Mouse (Mus musculus): Measurements from ENCODE around the gene Il12a.

Gene Il12a

DNA sequence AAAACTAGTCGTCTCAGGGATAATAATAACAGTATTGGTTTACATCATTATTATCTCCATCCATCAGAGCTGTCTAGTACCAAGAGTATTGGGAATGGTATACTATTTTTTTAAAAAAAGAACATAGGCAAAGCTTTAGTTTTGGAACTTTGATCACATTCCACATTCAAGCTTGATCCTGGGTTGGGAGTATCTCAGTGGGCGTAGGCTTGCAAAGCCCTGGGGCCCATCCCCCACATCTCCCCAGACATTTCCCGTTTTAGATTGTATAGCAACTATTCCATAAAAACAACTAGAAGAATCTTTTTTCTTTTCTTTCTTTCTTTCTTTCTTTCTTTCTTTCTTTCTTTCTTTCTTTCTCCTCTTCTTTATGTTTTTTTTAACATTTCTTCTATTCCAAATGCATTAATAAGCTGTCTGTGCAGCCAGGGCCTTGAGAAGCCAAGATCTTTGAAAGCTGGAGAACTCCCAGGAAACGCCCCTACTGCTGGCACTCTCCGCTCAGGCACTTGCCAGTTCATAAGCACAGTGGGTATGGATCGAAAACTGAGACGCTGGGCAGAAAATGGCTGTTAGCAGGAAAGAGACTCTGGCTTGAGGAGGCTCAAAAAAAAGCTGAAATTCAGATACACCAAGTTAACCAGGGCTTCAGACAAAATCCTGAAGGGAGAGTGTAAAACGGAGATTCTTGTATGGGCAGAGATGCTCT, 3.4 kb upstream of the Il12a start:
- peak; percentile 79 to 84 for DNase-seq

DNA sequence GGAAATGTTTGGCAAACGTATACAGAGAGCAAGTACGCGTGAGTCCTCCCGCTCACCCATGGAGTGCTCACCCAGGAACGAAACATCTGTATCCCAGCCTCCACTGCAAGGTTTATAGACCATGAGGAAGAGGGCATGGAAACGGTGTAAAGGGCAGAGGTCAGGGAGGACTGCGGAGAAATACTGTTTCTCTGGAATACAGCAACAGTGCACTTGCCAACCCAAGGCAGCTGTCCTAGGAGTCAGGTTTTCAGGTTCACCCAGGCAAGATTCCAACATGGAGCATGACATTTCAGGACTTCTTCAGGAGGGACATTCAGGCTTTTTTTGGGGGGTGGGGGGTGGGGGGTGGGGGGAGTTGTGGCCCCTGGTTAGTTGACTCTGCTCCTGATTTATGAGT, 1.1 kb upstream of the Il12a start:
- no peak for DNase-seq

DNA sequence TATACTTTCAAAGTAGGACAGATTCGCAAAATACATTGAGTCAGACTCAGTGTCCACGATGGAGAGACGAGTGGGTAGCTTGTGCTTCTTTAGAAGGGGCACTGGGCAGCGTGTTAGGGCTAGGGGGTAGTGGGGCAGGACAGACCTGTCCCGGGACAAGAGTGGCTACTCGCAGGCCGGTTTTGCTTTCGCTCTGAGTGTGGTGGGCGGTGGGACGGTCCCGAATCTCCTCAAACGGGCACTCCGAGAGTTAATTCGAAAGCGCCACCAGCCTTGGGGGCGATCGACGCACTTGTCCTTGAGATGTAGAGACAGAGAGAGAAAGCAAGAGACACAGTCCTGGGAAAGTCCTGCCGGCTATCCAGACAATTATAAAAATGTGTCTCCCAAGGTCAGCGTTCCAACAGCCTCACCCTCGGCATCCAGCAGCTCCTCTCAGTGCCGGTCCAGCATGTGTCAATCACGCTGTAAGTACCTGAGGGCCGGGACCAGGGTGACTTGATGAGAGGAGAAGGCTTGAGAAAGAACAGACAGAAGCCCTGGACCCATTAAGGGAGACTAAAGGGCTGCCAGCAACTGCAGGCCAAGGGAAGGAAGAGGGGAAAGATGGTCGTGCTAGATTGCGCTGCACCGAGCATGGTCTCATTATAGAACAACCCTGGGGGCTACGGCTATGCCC, 795 bp downstream of the Il12a start:
- DNase-seq, result no peak

DNA sequence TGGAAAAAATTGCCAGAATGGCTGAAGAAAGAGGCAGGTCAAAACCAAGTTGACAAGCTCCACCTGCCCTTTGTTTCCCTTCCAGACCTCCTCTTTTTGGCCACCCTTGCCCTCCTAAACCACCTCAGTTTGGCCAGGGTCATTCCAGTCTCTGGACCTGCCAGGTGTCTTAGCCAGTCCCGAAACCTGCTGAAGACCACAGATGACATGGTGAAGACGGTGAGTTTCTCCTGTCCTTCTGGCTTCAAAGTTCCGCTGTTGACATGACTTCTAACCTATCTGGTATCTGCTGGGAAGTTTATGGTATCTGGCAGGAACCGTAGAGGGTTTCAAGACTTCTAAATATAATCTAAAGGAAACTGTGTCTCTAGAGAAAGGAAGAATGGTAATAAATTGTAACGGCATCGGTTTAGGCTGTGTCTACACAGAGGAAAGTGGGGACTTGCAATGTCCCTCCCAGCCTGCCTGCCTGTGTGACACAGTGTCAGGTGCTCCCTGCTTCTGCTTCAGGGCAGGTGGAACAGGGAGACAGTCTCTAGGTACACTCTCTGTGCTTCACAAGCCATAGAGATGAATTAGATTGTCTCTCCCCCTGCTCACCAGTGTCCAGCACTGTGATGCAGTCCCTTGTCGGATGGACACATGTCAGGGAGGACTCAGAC, 1.6 kb downstream of the Il12a start:
- no peak for DNase-seq

GRCm38 (mm10) chr3:68692600-68693225, 2.3 kb downstream of the Il12a start:
- no peak for DNase-seq

DNA sequence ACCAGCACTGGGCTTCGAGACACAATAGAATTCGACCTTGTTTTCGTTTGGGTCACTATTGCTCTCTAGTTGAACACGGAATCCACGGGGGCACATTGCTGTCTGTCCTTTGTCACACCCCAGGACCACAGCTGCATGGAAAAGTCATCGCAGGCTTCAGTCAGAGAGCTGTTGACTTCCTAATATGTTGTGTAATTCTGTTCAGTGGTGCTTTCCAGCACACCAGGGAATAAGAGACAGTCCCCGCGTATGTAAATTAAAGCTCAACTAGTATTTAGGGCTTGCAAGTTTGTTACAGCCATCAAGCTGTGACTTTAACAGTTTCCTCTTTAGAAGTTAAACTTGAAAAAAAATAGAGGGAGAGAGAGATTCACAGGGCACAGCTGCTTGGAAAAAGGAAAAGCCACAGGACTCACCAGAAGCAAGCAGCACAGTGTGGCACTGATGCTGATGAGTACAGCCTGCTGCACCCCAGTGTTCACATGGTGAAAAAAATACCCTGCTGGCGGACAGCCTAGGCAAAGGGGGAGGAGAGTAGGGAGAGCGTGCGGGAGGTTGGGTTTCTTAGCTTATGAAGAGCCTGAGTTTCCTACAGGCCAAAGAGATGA, 3.1 kb downstream of the Il12a start:
- DNase-seq, result peak; percentile 61 to 70

GRCm38 (mm10) chr3:68695321-68695720, 4.9 kb downstream of the Il12a start:
- no peak for DNase-seq

DNA sequence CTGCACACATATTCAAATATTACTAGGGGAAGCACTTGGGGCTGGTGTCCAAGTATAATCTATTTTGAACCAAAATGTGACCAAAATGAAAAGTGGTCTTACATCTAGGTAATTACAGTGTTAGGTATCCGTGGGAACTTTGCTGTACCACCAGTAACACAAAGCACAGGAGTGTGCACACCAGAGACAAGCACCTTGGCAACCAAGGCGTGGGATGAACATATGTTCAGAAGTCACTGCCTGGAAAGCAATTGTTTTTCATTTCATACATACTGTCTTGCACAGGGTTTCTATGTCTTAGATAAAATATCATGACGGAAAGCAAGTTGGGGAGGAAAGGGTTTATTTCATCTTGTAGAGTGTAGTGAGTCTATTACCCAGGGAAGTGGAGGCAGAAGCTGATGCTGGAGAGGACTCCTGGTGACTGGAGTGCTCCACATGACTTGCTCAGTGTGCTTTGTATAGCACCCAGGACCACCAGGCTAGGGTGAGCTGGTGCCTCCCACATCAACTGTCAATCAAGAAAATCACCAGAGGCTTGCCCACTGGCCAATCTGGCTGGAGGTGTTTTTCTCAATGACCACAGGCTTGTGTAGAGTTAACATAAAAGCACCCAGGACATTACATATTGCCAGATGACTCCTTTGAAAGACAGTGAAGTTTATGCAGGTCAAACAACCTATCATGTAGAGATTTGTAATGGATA, 6.2 kb downstream of the Il12a start:
- DNase-seq, result no peak

- no peak for DNase-seq
These were observed 8.2 kb downstream of the Il12a start for GRCm38 (mm10) chr3:68698601-68699000.

DNA sequence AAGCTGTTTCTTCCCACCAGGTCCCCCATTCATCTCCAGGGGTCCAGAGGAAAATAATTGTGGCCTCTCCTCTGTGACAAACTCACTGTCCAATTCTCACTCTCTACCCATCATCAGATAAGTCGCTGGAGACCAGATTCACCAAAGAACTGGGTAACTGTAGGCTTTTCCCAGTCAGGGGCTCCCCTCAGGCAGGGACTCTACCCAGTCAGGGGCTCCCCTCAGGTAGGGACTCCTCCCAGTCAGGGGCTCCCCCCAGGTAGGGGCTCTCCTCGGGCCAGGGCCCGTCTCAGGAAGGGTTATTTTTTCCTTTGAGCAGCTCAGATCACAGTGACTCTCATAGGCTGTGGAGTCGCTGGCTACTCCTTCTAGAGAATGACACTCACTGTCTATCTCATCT, 9.6 kb downstream of the Il12a start:
- no peak for DNase-seq

DNA sequence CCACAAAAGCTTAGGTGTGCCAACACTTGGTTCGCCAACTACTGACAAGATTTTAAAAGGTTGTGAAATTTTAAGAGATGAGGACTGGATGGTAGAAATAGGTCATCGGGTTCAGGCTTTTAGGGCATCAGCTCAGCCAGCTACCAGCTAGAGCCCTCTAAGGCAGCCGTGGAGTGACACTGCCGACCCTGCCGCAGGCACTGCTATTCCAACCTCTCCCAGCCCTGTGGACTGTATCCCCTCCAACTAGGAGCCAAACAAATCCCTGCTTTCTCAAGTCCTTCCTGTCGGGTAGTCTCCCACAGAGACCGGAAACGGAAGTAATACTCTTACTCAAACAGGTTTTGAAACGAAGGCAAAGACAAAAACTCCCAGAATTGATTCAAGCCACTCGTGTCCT, 15.9 kb downstream of the Il12a start:
- no peak for DNase-seq

DNA sequence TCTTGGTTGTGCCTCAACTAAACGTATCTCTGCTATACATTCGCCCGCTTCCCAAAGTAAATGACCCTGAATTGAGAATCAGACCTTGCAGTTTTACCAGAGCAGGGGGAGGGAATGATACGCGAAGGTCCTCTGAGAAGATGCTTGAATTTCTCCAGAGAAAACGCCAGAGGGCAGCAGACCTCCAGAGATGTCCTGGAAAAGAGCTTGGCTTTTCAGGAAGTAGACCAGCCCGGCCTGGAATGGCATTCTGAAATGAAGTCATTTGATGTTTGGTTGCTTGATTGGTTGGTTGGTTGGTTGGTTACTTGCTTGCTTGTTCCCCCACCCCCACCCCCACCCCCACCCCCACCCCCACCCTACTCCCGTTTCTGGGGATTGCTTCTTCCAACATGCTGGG, 17.8 kb downstream of the Il12a start:
- peak; percentile 73 to 78 for DNase-seq

GRCm38 (mm10) chr3:68709198-68709797, 18.9 kb downstream of the Il12a start:
- peak; percentile 77 for DNase-seq

- no peak for DNase-seq
These were observed 20.0 kb downstream of the Il12a start for GRCm38 (mm10) chr3:68710436-68710835.

- no peak for DNase-seq
These were observed 21.1 kb downstream of the Il12a start for GRCm38 (mm10) chr3:68711510-68711909.

GRCm38 (mm10) chr3:68713550-68713949, 23.1 kb downstream of the Il12a start:
- DNase-seq, result peak; percentile 77 to 81

GRCm38 (mm10) chr3:68717346-68717745, 26.9 kb downstream of the Il12a start:
- peak; percentile 60 to 74 for DNase-seq

DNA sequence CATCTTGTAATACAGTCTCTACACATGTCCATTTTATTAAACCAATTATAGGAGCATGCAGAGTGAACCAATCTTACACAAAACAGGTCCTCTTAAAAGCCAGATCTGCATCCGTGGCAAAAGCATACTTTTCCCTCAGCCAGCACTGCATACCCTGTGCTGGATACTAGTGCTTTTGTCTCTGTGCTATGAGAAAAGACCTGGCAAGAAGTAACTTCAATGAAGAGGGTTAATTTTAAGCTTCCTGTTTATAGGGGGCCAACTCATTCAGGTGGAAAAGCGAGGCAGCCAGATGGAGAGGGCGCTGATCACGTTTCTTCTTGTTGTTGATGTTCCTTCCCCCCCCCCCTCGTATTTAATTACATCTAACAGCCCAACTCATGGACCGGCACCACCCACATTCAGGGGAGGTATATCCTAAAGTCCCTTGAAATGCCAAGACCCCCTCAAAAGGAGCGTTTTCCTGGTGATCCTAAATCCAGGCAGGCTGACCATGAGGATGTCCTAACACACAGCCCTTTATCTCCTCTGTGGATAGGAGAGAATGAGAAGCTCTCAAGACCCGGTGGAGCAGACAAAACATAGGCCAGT, 28.9 kb downstream of the Il12a start:
- DNase-seq, result no peak

GRCm38 (mm10) chr3:68720258-68720657, 29.8 kb downstream of the Il12a start:
- peak; percentile 70 to 85 for DNase-seq

DNA sequence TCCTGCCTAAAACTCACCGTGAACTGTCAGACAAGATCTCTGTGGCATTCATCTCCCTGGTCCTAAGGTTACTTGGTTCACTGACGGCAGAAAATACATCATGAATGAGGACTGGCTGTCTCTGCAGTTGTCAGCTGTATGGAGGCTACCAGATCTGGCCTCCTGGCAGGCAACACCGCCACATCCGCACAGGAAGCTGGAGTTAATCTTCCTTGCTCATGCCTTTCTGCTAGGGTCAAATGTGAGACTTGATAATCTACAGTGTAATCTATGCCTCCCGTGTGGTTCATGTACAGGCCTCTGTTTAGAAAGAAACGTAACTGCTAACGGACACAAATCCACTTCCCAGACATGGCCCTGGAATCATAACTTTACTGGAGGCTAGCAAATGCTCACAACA, 51.5 kb downstream of the Il12a start:
- no peak for DNase-seq

DNA sequence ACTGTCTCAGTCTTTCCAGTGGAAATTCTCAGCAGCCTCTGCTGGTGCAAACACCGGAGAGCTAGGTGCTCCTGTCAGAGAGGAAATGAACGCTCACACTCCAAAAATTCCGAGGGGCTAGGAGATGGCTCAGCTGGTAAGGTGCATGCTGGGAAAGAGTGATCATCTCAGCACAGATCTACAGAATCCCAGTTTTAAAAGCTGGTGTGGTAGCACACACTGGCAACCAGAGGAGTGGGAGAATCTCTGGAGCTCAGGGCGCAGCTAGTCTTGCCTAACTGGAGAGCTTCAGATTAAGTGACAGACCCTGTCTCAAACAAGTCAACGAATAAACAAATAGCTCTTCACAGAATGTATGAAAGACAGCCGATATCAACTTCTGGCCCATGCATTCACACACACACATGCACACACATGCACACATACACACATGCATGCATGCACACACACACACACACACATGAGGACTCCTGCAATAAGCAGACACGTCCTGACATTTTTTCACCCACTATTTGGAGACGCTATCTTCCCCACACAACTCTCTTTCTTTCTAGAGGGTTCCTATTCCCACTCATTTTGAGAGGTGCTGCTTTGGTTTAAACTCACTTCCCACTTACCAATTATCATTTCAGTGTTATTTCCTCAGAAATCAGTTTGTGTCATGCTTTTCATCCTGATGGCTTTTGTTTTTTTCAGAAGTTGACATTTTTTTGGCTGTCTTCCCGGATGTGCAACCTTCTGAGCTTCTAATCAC, 52.5 kb downstream of the Il12a start:
- no peak for DNase-seq

Measured in cerebellum, postnatal 14 days (tissue).